Mouse (Mus musculus): ENCODE results near the gene Tyrp1.

- TF ChIP-seq POLR2A (IDR thresholded peaks at IDR 0.05; ENCODE audit: control insufficient read depth, low read depth, low read length) = no peak
- no peak for TF ChIP-seq CTCF (IDR thresholded peaks at IDR 0.05; ENCODE audit: control insufficient read depth, insufficient read depth, insufficient replicate concordance, low read depth, low read length)
These were observed 9.8 kb downstream of the Tyrp1 start for GRCm38 (mm10) chr4:80843752-80844151.
